Mouse (Mus musculus) stomach, postnatal 0 days (tissue): ENCODE measurements at regions not wholly inside any gene's neighbourhood (a gene's known extent, or its start where the extent isn't known, plus 50 kb on each side); places are given as distances from the start of the nearest gene placed in this dataset.

Source experiments
- ATAC-seq: fragments of 200-750 bp; cut with Nextera tagmentation; 2 replicates; pipeline ENCODE4 v1.8.0; 2017; ENCODE audit not compliant: low FRiP score, low TSS enrichment
- DNase-seq: peaks from one replicate; pipeline ENCODE4 v3.0.0-alpha.2; 2016; ENCODE audit warnings: low spot score
- H3K27ac ChIP-seq: fragments of 300-500 bp; sonication (generic); replicated peaks from 2 replicates; pipeline ENCODE4 v1.5.1; 2014; ENCODE audit warnings: mild to moderate bottlenecking, control low read depth
- H3K27me3 ChIP-seq: fragments of 300-500 bp; sonication (generic); 2 replicates; pipeline ENCODE4 v1.6.1; 2014; ENCODE audit warnings: low read length; ENCODE audit not compliant: control insufficient read depth, insufficient read depth
- H3K36me3 ChIP-seq: fragments of 300-500 bp; sonication (generic); 2 replicates; pipeline ENCODE4 v1.6.1; 2014; ENCODE audit warnings: low read length, mixed read lengths; ENCODE audit not compliant: control insufficient read depth, insufficient read depth
- H3K4me1 ChIP-seq: fragments of 300-500 bp; sonication (generic); replicated peaks from 2 replicates; pipeline ENCODE4 v1.6.1; 2014; ENCODE audit warnings: antibody characterized with exemption; ENCODE audit not compliant: control insufficient read depth, insufficient read depth
- H3K4me2 ChIP-seq: fragments of 300-500 bp; sonication (generic); replicated peaks from 2 replicates; pipeline ENCODE4 v1.6.1; 2014; ENCODE audit warnings: low read depth, mild to moderate bottlenecking, control low read depth, moderate library complexity
- H3K4me3 ChIP-seq: fragments of 300-500 bp; sonication (generic); 2 replicates; pipeline ENCODE4 v1.5.1; 2014; ENCODE audit warnings: low read depth, low read length, control low read depth
- H3K9ac ChIP-seq: fragments of 300-500 bp; sonication (generic); 2 replicates; pipeline ENCODE4 v1.6.1; 2014; ENCODE audit warnings: mild to moderate bottlenecking, low read length, control low read depth, mixed read lengths
- H3K9me3 ChIP-seq: fragments of 300-500 bp; sonication (generic); 2 replicates; pipeline ENCODE4 v1.6.1; 2016; ENCODE audit warnings: low read length; ENCODE audit not compliant: control insufficient read depth
- CTCF ChIP-seq: IDR thresholded peaks from 2 replicates; pipeline ENCODE4 v1.5.1; 2016; ENCODE audit warnings: antibody characterized with exemption, low read depth, mild to moderate bottlenecking, moderate library complexity
- EP300 ChIP-seq: optimal IDR thresholded peaks from 2 replicates; pipeline ENCODE3; 2016; ENCODE audit warnings: antibody characterized with exemption
- WGBS: fragments of 180-500 bp; shearing (Covaris S2); extraction: QIAGEN DNeasy Blood & Tissue Kit; methylation state at CpG from one replicate; pipeline ENCODE4 v1.1.7; 2014; 5-methylcytosine and 5-hydroxymethylcytosine counted together

- H3K36me3 ChIP-seq = no peaks in the 10 kb centered on the region
- no peak overlapping the region for H3K9ac ChIP-seq
- no peak overlapping the region for H3K27ac ChIP-seq
- DNase-seq = peak; percentile 17
- no peak overlapping the region for H3K4me2 ChIP-seq
- H3K27me3 ChIP-seq = no peaks in the 10 kb centered on the region
- WGBS = 25% methylated on average over 2 of the region's 2 CpGs
- no peak for TF ChIP-seq EP300
- no peak for TF ChIP-seq CTCF
- H3K4me3 ChIP-seq = no peak overlapping the region
- peaks cover 3% of the 10 kb centered on the region; the same call in 1 of the 2 replicates for H3K4me1 ChIP-seq
- no peaks in the 10 kb centered on the region for H3K9me3 ChIP-seq
- no peak for ATAC-seq
Measured at GRCm38 (mm10) chr1:143878266-143878665, 101.2 kb downstream of the Uchl5 start.

DNA sequence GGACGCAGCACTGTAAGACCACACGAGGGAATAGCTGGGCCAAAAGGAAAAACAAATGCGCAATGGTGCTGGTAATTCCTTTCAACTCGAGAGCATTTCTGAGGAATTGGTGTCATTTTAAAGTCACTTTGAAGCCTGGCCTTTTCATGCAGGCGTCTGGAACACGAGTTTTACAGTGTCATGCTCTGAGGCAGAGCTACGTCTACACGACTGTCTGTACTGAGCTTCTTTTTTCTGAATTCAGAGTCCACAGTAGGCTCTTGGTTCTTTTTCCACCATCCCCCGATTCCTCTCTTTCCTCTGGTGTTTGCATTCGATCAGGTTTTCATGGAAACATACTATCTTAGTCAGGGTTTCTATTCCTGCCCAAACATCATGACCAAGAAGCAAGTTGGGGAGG lies 83.2 kb downstream of the Uchl5 start:
- H3K36me3 ChIP-seq = no peaks in the 10 kb centered on the region

DNA sequence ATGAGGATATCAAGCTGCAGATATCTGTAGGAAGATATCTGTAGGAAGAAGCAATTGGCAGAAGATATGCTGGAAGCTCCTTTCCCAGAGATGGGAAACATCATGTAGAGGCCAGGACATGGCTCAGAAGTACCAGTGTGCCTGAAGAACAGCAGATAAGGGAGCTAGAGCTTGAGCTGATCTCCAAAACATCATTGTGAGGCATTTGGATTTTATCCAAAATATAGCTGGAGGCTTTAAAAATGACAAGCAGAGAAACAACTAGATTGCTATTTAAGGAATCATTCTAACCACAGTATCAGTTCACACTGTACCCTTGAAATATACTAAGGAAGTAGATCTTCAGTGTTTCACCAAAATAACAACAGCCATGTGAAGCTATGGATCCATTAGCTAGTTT lies 81.5 kb downstream of the Uchl5 start:
- H3K4me1 ChIP-seq = no peaks in the 10 kb centered on the region
- no peak overlapping the region for H3K27ac ChIP-seq
- ATAC-seq (no peak), DNase-seq (no peak)
- H3K9me3 ChIP-seq = no peaks in the 10 kb centered on the region
- TF ChIP-seq CTCF = no peak
- TF ChIP-seq EP300 = no peak
- no peak overlapping the region for H3K9ac ChIP-seq
- H3K36me3 ChIP-seq = no peaks in the 10 kb centered on the region
- no peak overlapping the region for H3K4me2 ChIP-seq
- no peaks in the 10 kb centered on the region for H3K27me3 ChIP-seq
- H3K4me3 ChIP-seq = no peak overlapping the region

More for the DNA sequence above, 83.2 kb downstream of the Uchl5 start:
- Histone ChIP-seq H3K9ac (no peak overlapping the region), H3K27me3 (no peaks in the 10 kb centered on the region), H3K27ac (no peak overlapping the region), H3K4me2 (no peak overlapping the region), H3K4me3 (no peak overlapping the region), H3K9me3 (no peaks in the 10 kb centered on the region), H3K4me1 (no peaks in the 10 kb centered on the region)
- ATAC-seq (no peak), DNase-seq (no peak)
- WGBS = 75% methylated on average over 10 of the region's 10 CpGs
- TF ChIP-seq EP300 (no peak), CTCF (no peak)
